Mouse (Mus musculus) spleen, postnatal 4 days (tissue): Measurements from ENCODE around the gene Zfp114.
A peak's percentile ranks its signal among the peaks of the same experiment; 100 is the strongest.

ENCODE experiments used
- DNase-seq, 2 experiments: peaks; one replicate each; pipeline ENCODE4 v3.0.0; 2022; ENCODE audit warnings: low spot score in 2 of 2

Zfp114 gene

GRCm38 (mm10) chr7:24174618-24175336 lies at the start of gene Zfp114:
Zfp114 (plus strand) TSS chr7:24175060.
- peak; percentile 14 to 64 for DNase-seq

- DNase-seq, result no peak
Observed at GRCm38 (mm10) chr7:24133425-24133995, 41.4 kb upstream of the Zfp114 start.

DNA sequence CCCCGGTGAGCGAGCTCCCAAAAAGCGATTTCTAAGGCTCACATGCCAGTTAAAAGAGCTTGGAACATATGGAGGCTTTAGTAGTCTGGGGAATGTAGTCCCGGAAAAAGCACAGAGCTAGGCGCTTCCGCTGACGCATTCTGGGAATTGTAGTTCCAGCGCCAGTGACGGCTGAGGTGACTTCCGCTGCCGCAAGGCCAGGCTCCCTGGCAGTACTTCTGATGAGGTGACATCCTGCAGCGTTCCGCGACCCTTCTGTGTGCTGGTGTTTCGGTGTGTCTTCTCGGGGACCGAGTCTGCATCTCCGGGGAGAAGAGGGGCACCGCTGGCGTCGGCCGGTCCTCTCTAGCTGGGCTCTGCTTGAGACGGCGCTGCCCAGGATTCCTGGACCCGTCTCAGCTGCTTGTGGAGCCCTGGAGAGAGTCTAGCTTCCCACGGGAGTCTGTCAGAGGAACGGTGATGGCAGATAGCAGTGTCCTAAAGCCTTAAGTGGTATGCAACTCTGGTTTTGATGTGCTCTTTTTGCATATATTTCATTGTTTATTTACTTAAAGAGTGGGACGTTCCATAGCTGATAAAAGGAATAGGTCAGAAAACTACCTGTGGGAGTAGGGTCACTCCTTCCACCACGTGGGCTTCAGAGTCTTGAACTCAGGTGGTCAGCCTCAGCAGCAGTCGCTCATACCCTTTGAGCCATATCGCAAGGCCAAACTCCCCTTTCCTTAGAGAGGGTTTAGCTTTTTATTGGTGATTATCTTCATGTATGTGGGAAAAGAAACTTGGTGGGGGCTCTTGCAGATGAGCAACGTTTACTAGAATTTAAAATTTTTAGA lies 40.6 kb upstream of the Zfp114 start, which contains the start of gene Zfp235:
Gene Zfp235, plus strand, starts transcription at position 174 of the 833 bp plus-strand sequence.
- DNase-seq, result peak; percentile 75 to 87

DNA sequence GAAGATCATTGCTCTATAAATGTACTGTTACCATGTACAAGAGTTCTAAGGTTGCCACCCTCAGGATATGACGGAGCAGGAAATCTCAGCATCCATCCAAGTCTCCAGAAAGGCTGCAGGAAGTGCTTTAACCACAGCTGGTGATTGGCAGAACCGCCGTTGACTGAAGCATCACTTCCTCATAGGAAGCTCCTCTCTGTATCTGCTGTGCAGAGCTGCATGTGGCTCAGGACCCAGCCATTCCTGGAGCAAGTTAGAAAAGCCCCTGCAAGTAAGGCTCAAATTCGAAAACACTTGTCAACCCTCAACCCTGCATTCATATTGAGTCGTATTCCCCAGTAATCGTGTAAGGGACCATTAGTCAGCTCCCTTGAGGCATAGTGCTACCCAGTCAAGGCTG lies 32.3 kb upstream of the Zfp114 start:
- DNase-seq, result peak in 1 of 2 experiments; percentile 51

DNA sequence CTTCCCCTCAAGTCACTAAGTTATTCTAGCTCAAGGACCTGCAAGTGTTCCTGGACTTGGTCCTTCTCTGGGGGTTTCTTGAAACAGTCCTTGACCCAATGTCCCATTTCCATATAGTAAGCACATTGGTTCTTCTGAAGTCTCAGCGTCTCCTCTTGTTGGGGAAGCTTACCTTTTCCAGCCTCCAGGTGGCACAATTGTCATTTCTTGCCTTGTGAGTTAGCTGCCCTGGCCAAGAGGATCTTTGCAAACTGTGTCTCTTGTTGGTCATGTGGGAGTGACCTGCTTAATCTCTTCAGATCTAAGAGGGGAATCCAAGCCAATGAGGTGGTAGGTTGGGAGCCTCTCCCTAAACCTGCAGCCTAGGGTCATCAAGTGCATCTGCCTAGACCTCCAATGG lies 21.6 kb upstream of the Zfp114 start:
- DNase-seq, result peak in 1 of 2 experiments; percentile 55

GRCm38 (mm10) chr7:24172191-24172590 lies 2.7 kb upstream of the Zfp114 start:
- no peak for DNase-seq

- DNase-seq, result no peak
Observed at GRCm38 (mm10) chr7:24175337-24175711, 464 bp downstream of the Zfp114 start.

- DNase-seq, result no peak
Observed at GRCm38 (mm10) chr7:24187611-24188010, 12.8 kb downstream of the Zfp114 start.

- DNase-seq, result no peak
Observed at GRCm38 (mm10) chr7:24188901-24189570, 14.2 kb downstream of the Zfp114 start.

DNA sequence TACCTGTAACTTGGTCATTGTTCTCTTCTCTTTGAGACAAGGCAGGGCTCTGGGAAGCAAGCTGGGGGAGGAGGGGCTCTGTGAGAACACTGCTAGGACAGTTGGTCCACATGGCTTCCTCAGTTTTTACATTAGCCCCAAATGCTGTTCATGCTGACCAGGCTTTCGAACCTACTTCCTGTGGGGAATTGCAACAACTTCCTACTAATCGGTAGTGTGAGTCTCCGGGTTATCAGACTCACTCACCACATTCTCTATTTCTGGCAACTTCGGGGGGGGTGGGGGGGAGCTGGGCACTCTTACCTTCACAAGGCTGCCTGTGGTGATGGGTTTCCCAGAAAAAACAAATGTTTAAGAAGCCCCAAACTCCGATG lies 14.7 kb downstream of the Zfp114 start:
- peak in 1 of 2 experiments; percentile 38 for DNase-seq

GRCm38 (mm10) chr7:24191361-24191760 lies 16.5 kb downstream of the Zfp114 start:
- no peak for DNase-seq

DNA sequence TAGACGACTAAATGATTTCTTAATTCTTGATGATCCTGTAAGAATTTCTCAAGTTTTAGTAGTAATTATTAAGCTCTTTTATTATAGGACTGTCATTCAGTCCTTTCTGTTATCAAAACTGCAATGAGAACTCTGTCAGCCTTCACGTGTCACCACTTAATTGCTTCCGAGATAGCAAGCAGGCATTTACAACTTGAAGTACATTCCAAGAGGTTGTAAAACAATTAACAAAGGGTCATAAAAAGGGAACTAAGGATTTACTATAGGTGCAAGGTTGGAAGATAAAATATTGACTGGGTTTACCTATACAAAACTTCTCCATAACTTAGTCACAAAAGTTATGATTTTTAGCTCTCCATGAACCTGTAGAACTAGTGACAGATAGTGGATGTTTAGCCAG lies 18.3 kb downstream of the Zfp114 start:
- DNase-seq, result no peak

DNA sequence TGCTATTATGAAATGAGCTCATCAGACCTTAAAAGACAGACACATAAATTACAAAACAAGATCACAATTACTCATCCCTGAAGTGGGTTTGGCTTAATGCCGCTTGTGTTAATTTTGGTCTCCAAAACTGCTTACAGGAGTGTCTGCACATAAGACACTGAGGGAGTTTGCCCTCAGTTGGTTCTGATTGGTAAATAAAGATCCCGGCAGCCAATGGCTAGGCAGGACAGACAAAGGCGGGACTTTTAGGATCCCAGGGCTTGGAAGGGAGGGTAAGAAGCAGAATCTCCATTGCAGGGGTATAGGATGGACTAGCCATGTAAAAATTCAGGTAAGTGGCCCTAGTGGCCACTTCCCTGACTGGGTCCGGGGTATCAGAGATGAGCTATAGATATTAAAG lies 22.1 kb downstream of the Zfp114 start:
- DNase-seq, result no peak

DNA sequence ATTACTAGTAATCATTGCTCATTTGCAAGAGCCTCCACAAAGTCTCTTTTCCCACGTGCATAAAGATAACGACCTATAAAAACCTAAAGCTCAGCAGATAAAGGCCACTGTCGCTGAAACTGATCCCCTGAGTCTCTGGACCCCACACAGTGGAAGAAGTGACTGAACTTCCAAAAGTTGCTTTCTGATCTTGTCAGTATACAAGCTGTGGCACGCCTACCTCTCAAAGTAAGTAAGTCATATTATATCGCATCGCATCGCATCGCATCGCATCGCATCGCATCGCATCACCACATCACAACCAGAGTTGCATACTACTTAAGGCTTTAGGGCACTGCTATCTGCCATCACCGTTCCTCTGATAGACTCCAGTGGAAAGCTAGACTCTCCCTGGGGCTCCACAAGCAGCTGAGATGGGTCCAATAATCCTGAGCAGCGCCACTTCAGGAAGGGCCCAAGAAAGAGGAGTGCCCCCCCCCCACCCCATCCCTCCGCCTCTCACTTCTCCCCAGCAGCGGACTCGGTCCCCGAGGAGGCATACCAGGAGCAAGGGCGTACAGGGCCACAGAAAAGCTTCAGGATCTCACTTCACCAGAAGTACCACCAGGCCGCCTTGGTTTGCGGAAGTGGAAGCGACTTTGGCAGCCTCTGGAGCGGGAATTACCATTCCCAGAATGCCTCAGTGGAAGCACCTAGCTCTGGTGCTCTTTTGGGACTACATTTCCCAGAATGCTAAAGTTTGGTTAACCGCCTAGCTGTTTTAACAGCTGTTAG lies 32.8 kb downstream of the Zfp114 start:
- DNase-seq, result no peak

- no peak for DNase-seq
Observed at GRCm38 (mm10) chr7:24208282-24208886, 33.5 kb downstream of the Zfp114 start.

DNA sequence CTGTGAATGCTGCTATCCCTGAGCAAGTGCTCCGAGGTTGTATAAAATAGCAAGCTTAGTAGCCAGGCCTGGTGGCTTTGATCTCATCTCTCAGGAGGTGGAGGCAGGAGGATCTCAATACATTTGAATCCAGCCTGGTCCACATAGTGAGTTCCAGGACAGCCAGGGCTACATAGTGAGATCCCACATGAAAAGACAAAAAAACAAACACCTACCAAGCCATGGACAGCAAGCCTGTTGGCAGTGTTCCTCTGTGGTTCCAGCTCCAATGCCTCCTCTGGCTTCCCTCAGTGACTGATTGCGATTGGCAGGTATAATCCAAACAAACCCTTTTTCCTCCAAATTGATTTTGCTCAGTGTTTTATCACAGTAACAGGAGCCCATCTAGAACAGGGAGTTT lies 35.4 kb downstream of the Zfp114 start:
- DNase-seq, result no peak

DNA sequence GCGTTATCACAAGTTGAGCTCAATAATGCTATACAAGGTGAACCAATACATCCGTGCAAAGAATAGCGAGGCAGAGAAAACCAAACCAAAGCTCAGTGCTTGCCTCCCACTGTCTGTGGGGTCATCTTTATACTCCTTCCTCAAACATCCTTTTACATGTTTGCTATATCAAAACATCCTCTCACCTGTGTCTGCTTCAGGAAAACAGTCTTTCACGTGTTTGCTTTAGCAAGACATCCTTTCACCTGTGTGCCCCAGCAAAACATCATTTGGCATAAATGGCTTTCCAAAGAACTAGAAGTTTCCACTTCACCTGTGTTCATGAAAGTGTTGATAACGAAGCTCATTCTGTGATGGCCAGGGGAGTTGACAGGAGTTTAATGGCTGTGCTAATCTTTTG lies 36.5 kb downstream of the Zfp114 start, which contains the start of gene Zfp111:
Gene Zfp111, minus strand, starts transcription at position 101 of the 400 bp plus-strand sequence.
- DNase-seq, result no peak
